Mouse (Mus musculus): ENCODE data around the gene Hmgn1.

GRCm38 (mm10) chr16:96175399-96175798 lies 47.9 kb upstream of the Hmgn1 start:
- TF ChIP-seq CTCF (IDR thresholded peaks at IDR 0.05; ENCODE audit: low read depth) = no peak
- TF ChIP-seq EP300 (optimal IDR thresholded peaks at IDR 0.05) = no peak
